Comparison of ENCODE assay signal across 10 mouse cellular contexts in the genomic region with DNA sequence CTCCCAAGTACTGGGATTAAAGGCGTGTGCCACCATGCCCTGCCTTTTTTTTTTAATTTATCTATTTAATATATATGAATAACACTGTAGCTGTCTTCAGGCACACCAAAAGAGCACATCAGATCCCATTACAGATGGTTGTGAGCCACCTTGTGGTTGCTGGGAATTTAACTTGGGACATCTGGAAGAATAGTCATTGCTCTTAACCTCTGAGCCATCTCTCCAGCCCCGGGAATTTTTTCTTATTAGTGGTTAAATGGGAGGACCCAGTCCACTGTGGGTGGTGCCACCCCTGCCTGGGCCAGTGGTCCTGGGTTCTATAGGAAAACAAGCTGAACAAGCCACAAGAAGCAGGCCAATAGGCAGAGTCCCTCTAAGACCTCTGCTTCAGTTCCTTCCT. TPM values are rescaled to one million over a fixed set of nuclear protein-coding genes. Genes with fewer than 3 reads are reported as not detected.
DNase-seq lines count a peak whose midpoint lies in the region; ATAC-seq and TF ChIP-seq lines count a peak whose summit lies in the region.
"Had no signal": no experiment of that assay in that cellular context is flagged by ENCODE, and none has a peak within 500 bp of the region (broad histone marks: within the 10 kb centered on the region; RNA-seq: fewer than 3 reads in every experiment).

No protein-coding gene starts in this region.

- no peak for ATAC-seq in kidney, embryonic 14.5 days (ENCODE audit: low FRiP score, low TSS enrichment)

- H3K4me3 ChIP-seq in cerebellum, adult 2 months (replicated peaks; ENCODE audit: insufficient read depth, low read depth, low read length) = no peak overlapping the region
- H3K4me3 ChIP-seq in kidney, adult 2 months (ENCODE audit: insufficient read depth, low read depth, low read length) = no peak overlapping the region
- H3K4me3 ChIP-seq in kidney, embryonic 14.5 days (ENCODE audit: low read length) = no peak overlapping the region
- H3K4me3 ChIP-seq: limb, embryonic 10.5 days; midbrain, embryonic 12.5 days had no signal

- no peaks in the 10 kb centered on the region for H3K9me3 ChIP-seq in kidney, embryonic 14.5 days (ENCODE audit: control insufficient read depth, low read length)
- H3K9me3 ChIP-seq: limb, embryonic 10.5 days; midbrain, embryonic 12.5 days had no signal

- no peak for TF ChIP-seq POLR2A in cerebellum, adult 2 months (IDR thresholded peaks at IDR 0.05; ENCODE audit: borderline replicate concordance, insufficient read depth, low read length)
- no peak for TF ChIP-seq POLR2A in kidney, adult 2 months (IDR thresholded peaks at IDR 0.05; ENCODE audit: low read depth, low read length)

- WGBS in cerebellum, adult 2 months = 62% methylated on average over 2 of the region's 2 CpGs
- WGBS in kidney, adult 2 months = 42% methylated on average over 2 of the region's 2 CpGs
- 58% methylated on average over 2 of the region's 2 CpGs for WGBS in kidney, embryonic 14.5 days

- peak; percentile 17; the same call in 1 of the 2 replicates for TF ChIP-seq CTCF in cerebellum, adult 2 months (IDR thresholded peaks at IDR 0.05; ENCODE audit: borderline replicate concordance, insufficient read depth, low read depth, low read length)
- TF ChIP-seq CTCF in kidney, adult 2 months (conservative IDR thresholded peaks at IDR 0.05; ENCODE audit: insufficient read depth, insufficient read length, low read depth, low read length) = peak; percentile 20; the same call in 1 of the 2 replicates

- H3K4me1 ChIP-seq in cerebellum, adult 2 months (ENCODE audit: control insufficient read depth, insufficient read depth, low read length) = peaks cover 4% of the 10 kb centered on the region; the same call in 1 of the 2 replicates
- peaks cover 19% of the 10 kb centered on the region for H3K4me1 ChIP-seq in kidney, adult 2 months (ENCODE audit: control insufficient read depth, insufficient read depth, low read length)
- peaks cover 26% of the 10 kb centered on the region for H3K4me1 ChIP-seq in kidney, embryonic 14.5 days (ENCODE audit: control insufficient read depth, insufficient read depth, low read length)

- no peak overlapping the region for H3K27ac ChIP-seq in cerebellum, adult 2 months (ENCODE audit: insufficient read depth, low read length)
- H3K27ac ChIP-seq in kidney, adult 2 months (ENCODE audit: insufficient read depth, low read depth, low read length) = no peak overlapping the region
- H3K27ac ChIP-seq in kidney, embryonic 14.5 days (ENCODE audit: low read depth, low read length) = no peak overlapping the region

- H3K4me2 ChIP-seq in kidney, embryonic 14.5 days (replicated peaks; ENCODE audit: low read depth, low read length) = no peak overlapping the region
- H3K4me2 ChIP-seq: midbrain, embryonic 12.5 days had no signal

- no peaks in the 10 kb centered on the region for H3K36me3 ChIP-seq in kidney, adult 2 months (ENCODE audit: control insufficient read depth, insufficient read depth, low read length)
- no peaks in the 10 kb centered on the region; the same call in 1 of the 2 replicates for H3K36me3 ChIP-seq in kidney, embryonic 14.5 days (ENCODE audit: control insufficient read depth, insufficient read depth, low read length)
- H3K36me3 ChIP-seq: midbrain, embryonic 12.5 days had no signal

- DNase-seq in cerebellum, adult 2 months = no peak
- DNase-seq in cerebellum, adult 11-12 months = no peak
- DNase-seq in kidney, adult 2 months = peak; percentile 64
- peak; percentile 4 for DNase-seq in testis, postnatal 14 days (ENCODE audit: low spot score)
- DNase-seq in testis, postnatal 10 days (ENCODE audit: low spot score) = no peak
- peak; percentile 76 for DNase-seq in lung, postnatal 36 days
- DNase-seq in cerebellum, adult 8-10 months = no peak

- H3K27me3 ChIP-seq in cerebellum, adult 2 months (ENCODE audit: control insufficient read depth, insufficient read depth, low read length) = no peaks in the 10 kb centered on the region
- no peaks in the 10 kb centered on the region for H3K27me3 ChIP-seq in kidney, adult 2 months (replicated peaks; ENCODE audit: control insufficient read depth, insufficient read depth, low read length)
- no peaks in the 10 kb centered on the region for H3K27me3 ChIP-seq in kidney, embryonic 14.5 days (ENCODE audit: control insufficient read depth, insufficient read depth, low read length)
- H3K27me3 ChIP-seq: midbrain, embryonic 12.5 days had no signal

- H3K9ac ChIP-seq in kidney, embryonic 14.5 days (ENCODE audit: low read depth, low read length) = no peak overlapping the region
- H3K9ac ChIP-seq: midbrain, embryonic 12.5 days had no signal

RNA-seq across cellular contexts. Expression of gene Pnrc2, which starts 4.1 kb away (rescaled TPM):
- 59.7 and 61.5 TPM in 2 replicates for polyA plus RNA-seq in cerebellum, adult 2 months (2012; rRNA removed)
- polyA plus RNA-seq in kidney, adult 2 months (2012; rRNA removed) = 17.7 and 23.3 TPM in 2 replicates
- 174 and 209 TPM in 2 replicates for polyA plus RNA-seq in kidney, embryonic 14.5 days (2014; fragmentation: Nextera tagmentation; extraction: Ambion mirVana)

RNA-seq across cellular contexts. Expression of gene Cnr2, which starts 17.5 kb away (rescaled TPM):
- 0.05 and 0.06 TPM in 2 replicates for polyA plus RNA-seq in cerebellum, adult 2 months (2012; rRNA removed)
- polyA plus RNA-seq in kidney, adult 2 months (2012; rRNA removed) = 2.7 and 4.1 TPM in 2 replicates
- 0.10 and 0.45 TPM in 2 replicates for polyA plus RNA-seq in kidney, embryonic 14.5 days (2014; fragmentation: Nextera tagmentation; extraction: Ambion mirVana)

RNA-seq across cellular contexts. Expression of gene Srsf10, which starts 22.2 kb away (rescaled TPM):
- polyA plus RNA-seq in cerebellum, adult 2 months (2012; rRNA removed) = 54.7 and 61.5 TPM in 2 replicates
- 43.4 TPM in 2 replicates for polyA plus RNA-seq in kidney, adult 2 months (2012; rRNA removed)
- polyA plus RNA-seq in kidney, embryonic 14.5 days (2014; fragmentation: Nextera tagmentation; extraction: Ambion mirVana) = 334 and 342 TPM in 2 replicates

RNA-seq across cellular contexts. Expression of gene Fuca1, which starts 42.8 kb away (rescaled TPM):
- polyA plus RNA-seq in cerebellum, adult 2 months (2012; rRNA removed) = 46.5 and 47.9 TPM in 2 replicates
- 161 and 226 TPM in 2 replicates for polyA plus RNA-seq in kidney, adult 2 months (2012; rRNA removed)
- 57.6 and 69.2 TPM in 2 replicates for polyA plus RNA-seq in kidney, embryonic 14.5 days (2014; fragmentation: Nextera tagmentation; extraction: Ambion mirVana)

Comparison
In these comparisons a context has a peak if more than half of its experiments do, and no peak if none do; other contexts are left out.
1. DNase-seq: peak in kidney, adult 2 months (single experiment), testis, postnatal 14 days (single experiment) and lung, postnatal 36 days (single experiment); none in cerebellum, adult 2 months (0 of 2), cerebellum, adult 11-12 months (single experiment), testis, postnatal 10 days (single experiment) and cerebellum, adult 8-10 months (single experiment).